Mouse (Mus musculus) midbrain, embryonic 10.5 days (tissue): Measurements from ENCODE around the gene Cdk12. TPM values are rescaled to one million over a fixed set of nuclear protein-coding genes. Genes with fewer than 3 reads are reported as not detected.
"Not testable (repeated sequence)": the region's sequence is repeated elsewhere in the genome, so short reads cannot be mapped to it uniquely, and the experiment has no call there.

ENCODE experiments used
- DNase-seq: peaks from one replicate; pipeline ENCODE4 v3.0.0-alpha.2; 2017; ENCODE audit warnings: low spot score
- H3K27ac ChIP-seq: fragments of 300-500 bp; sonication (generic); replicated peaks from 2 replicates; pipeline ENCODE4 v1.5.1; 2016; ENCODE audit warnings: mild to moderate bottlenecking
- H3K27me3 ChIP-seq: fragments of 300-500 bp; sonication (generic); 2 replicates; pipeline ENCODE4 v1.6.1; 2016; ENCODE audit warnings: low read depth, mild to moderate bottlenecking; ENCODE audit not compliant: poor library complexity, severe bottlenecking
- H3K36me3 ChIP-seq: fragments of 300-500 bp; sonication (generic); 2 replicates; pipeline ENCODE4 v1.6.1; 2016; ENCODE audit warnings: mild to moderate bottlenecking, moderate library complexity
- H3K4me1 ChIP-seq: fragments of 300-500 bp; sonication (generic); 2 replicates; pipeline ENCODE4 v1.6.1; 2016
- H3K4me3 ChIP-seq: fragments of 300-500 bp; sonication (generic); 2 replicates; pipeline ENCODE4 v1.5.1; 2016; ENCODE audit warnings: mild to moderate bottlenecking, moderate library complexity
- H3K9me3 ChIP-seq: fragments of 300-500 bp; sonication (generic); replicated peaks from 2 replicates; pipeline ENCODE4 v1.6.1; 2016; ENCODE audit warnings: mild to moderate bottlenecking
- WGBS: fragments of 180-500 bp; shearing (Covaris S2); methylation state at CpG from one replicate; pipeline ENCODE4 v1.1.7; 2016; 5-methylcytosine and 5-hydroxymethylcytosine counted together
- polyA plus RNA-seq: library from polyadenylated mRNA; unstranded; fragments of >200 nt; fragmentation: Nextera tagmentation; extraction: Ambion mirVana; gene quantifications from 2 replicates; pipeline ENCODE4 v1.2.1, GENCODE M21; 2016

Gene Cdk12
- polyA plus RNA-seq, 1 experiment from 2014 or later: 12.0 TPM

- not testable (repeated sequence) for DNase-seq, H3K9me3 ChIP-seq, H3K27ac ChIP-seq, H3K27me3 ChIP-seq
- peaks cover 44% of the 10 kb centered on the region for H3K4me1 ChIP-seq
- H3K4me3 ChIP-seq: peak overlapping the region; percentile 96
- peaks cover 52% of the 10 kb centered on the region for H3K36me3 ChIP-seq
- WGBS: 89% methylated on average over 3 of the region's 3 CpGs
Measured at GRCm38 (mm10) chr11:98206281-98206680, 3.4 kb downstream of the Cdk12 start.

GRCm38 (mm10) chr11:98209661-98210060 lies 6.8 kb downstream of the Cdk12 start:
- 88% methylated on average over 5 of the region's 5 CpGs for WGBS
- H3K27me3 ChIP-seq, H3K4me3 ChIP-seq, DNase-seq, H3K9me3 ChIP-seq, H3K27ac ChIP-seq: not testable (repeated sequence)
- Histone ChIP-seq H3K4me1 (peaks cover 31% of the 10 kb centered on the region), H3K36me3 (peaks cover 84% of the 10 kb centered on the region)

GRCm38 (mm10) chr11:98213311-98213710 lies 10.5 kb downstream of the Cdk12 start:
- 94% methylated on average over 1 of the region's 1 CpGs for WGBS
- Histone ChIP-seq H3K4me3 (no peak overlapping the region), H3K27ac (no peak overlapping the region), H3K27me3 (no peaks in the 10 kb centered on the region), H3K4me1 (no peaks in the 10 kb centered on the region), H3K9me3 (no peaks in the 10 kb centered on the region), H3K36me3 (peaks cover 97% of the 10 kb centered on the region)
- no peak for DNase-seq

GRCm38 (mm10) chr11:98226349-98226748 lies 23.5 kb downstream of the Cdk12 start:
- no peaks in the 10 kb centered on the region for H3K4me1 ChIP-seq
- no peak overlapping the region for H3K4me3 ChIP-seq
- H3K36me3 ChIP-seq: peaks cover 98% of the 10 kb centered on the region
- no peak overlapping the region for H3K27ac ChIP-seq
- no peaks in the 10 kb centered on the region for H3K27me3 ChIP-seq
- WGBS: 92% methylated on average over 1 of the region's 1 CpGs
- no peak for DNase-seq
- no peaks in the 10 kb centered on the region for H3K9me3 ChIP-seq

DNA sequence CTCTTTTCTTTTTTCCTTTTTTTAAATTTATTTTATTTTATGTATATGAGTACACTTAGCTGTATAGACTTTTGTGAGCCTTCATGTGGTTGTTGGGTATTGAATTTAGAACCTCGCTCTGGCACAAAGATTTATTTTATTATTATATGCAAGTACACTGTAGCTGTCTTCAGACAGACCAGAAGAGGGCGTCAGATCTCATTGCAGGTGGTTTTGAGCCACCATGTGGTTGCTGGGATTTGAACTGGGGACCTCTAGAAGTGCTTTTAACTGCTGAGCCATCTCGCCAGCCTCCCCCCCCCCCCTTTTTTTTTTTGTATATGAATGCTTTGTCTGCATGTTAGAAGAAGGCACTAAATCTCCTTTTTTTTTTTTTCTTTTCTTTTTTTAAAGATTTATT lies 35.6 kb downstream of the Cdk12 start:
- 84% methylated on average over 2 of the region's 3 CpGs for WGBS
- H3K4me3 ChIP-seq: no peak overlapping the region
- no peak for DNase-seq
- peaks cover 98% of the 10 kb centered on the region for H3K36me3 ChIP-seq
- H3K4me1 ChIP-seq: no peaks in the 10 kb centered on the region
- H3K27ac ChIP-seq: no peak overlapping the region
- no peaks in the 10 kb centered on the region for H3K27me3 ChIP-seq
- no peaks in the 10 kb centered on the region for H3K9me3 ChIP-seq

DNA sequence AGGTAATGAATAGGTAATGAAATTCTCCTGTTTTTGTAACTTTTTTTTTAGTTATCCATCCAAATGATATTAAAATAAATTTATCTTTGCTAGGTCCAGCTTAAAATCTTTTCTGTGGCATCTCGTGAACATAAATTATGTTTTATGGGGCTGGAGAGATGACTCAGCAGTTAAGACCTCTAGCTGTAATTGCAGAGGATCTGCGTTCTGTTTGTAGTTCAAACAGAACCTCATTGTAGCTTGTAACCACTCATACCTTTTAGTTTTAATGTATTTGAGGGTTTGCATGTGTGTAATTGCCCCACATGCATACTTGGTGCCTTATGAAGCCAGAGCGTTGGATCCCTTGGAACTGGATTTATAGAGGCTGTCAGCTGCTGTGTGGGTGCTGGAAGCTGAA lies 36.1 kb downstream of the Cdk12 start:
- H3K9me3 ChIP-seq: no peaks in the 10 kb centered on the region
- DNase-seq: no peak
- no peaks in the 10 kb centered on the region for H3K4me1 ChIP-seq
- no peak overlapping the region for H3K27ac ChIP-seq
- H3K36me3 ChIP-seq: peaks cover 98% of the 10 kb centered on the region
- no peaks in the 10 kb centered on the region for H3K27me3 ChIP-seq
- H3K4me3 ChIP-seq: no peak overlapping the region
- WGBS: 92% methylated on average over 3 of the region's 3 CpGs

DNA sequence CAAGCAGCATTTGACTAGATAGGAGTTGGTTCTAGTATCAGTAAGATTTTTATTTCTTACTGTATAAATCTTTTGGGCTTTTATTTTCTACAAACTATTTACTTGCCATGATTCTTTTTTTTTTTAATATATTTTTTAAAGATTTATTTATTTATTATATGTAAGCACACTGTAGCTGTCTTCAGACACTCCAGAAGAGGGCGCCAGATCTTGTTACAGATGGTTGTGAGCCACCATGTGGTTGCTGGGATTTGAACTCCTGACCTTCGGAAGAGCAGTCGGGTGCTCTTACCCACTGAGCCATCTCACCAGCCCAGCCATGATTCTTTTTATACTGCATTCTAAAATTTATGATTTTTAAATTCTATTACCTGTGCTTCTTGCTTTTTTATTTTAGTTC lies 40.1 kb downstream of the Cdk12 start:
- H3K4me3 ChIP-seq, DNase-seq, H3K27ac ChIP-seq, H3K27me3 ChIP-seq, H3K4me1 ChIP-seq, H3K9me3 ChIP-seq: not testable (repeated sequence)
- 82% methylated on average over 3 of the region's 3 CpGs for WGBS
- peaks cover 96% of the 10 kb centered on the region for H3K36me3 ChIP-seq

- no peak for DNase-seq
Measured at GRCm38 (mm10) chr11:98244415-98244814, 41.6 kb downstream of the Cdk12 start.

GRCm38 (mm10) chr11:98247325-98247724 lies 44.5 kb downstream of the Cdk12 start:
- 87% methylated on average over 1 of the region's 1 CpGs for WGBS
- H3K27ac ChIP-seq: no peak overlapping the region
- H3K9me3 ChIP-seq: no peaks in the 10 kb centered on the region
- no peak overlapping the region for H3K4me3 ChIP-seq
- DNase-seq: no peak
- H3K4me1 ChIP-seq: no peaks in the 10 kb centered on the region
- H3K36me3 ChIP-seq: peaks cover 89% of the 10 kb centered on the region
- H3K27me3 ChIP-seq: no peaks in the 10 kb centered on the region

More at GRCm38 (mm10) chr11:98244415-98244814, 41.6 kb downstream of the Cdk12 start:
- peaks cover 95% of the 10 kb centered on the region for H3K36me3 ChIP-seq
- no peaks in the 10 kb centered on the region for H3K9me3 ChIP-seq
- no peaks in the 10 kb centered on the region for H3K27me3 ChIP-seq
- no peak overlapping the region for H3K4me3 ChIP-seq
- no peaks in the 10 kb centered on the region for H3K4me1 ChIP-seq
- H3K27ac ChIP-seq: no peak overlapping the region
- 96% methylated on average over 3 of the region's 3 CpGs for WGBS

- H3K4me3 ChIP-seq: no peak overlapping the region
- H3K27me3 ChIP-seq: no peaks in the 10 kb centered on the region
- DNase-seq: no peak
- peaks cover 29% of the 10 kb centered on the region for H3K36me3 ChIP-seq
- 89% methylated on average over 2 of the region's 2 CpGs for WGBS
- H3K9me3 ChIP-seq: no peaks in the 10 kb centered on the region
- no peak overlapping the region for H3K27ac ChIP-seq
- no peaks in the 10 kb centered on the region for H3K4me1 ChIP-seq
Measured at GRCm38 (mm10) chr11:98253807-98254206, 50.9 kb downstream of the Cdk12 start.

DNA sequence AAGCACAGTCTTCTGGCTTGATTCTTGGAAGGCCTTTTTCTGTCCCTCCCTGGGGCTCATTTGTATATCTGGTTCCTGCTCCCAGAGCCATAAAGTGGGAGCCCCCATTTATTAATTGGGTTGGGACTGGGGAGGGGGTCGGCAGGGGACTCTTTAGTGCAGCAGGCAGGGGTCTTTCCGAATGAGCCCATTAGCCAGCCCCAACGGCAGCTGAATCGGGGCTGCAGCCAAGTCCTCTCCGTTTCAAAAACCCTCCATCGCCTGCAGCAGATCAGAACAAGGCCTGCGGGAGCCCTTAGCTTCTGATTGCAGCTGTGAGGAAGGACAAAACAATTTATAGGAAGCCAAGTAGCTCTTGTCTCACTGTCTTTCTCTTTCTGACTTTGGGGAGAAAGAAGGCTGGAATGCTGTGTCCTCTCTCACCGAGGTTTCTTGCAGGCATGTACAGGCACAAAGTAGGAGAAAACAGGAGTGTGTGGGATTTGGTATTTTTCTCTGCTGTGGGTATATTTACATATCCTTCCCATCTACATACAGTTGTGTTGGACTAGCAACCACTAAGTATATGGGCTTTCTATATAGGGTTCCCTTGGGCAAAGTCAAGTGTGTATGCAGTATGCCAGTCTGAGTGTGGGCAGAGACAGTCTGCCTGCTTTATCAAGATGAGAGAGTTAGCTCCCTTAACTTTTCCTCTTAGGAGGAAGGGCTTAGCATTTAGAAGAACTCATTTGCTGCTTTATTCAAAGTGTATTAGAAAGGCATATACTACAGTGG lies 58.0 kb downstream of the Cdk12 start:
- no peak overlapping the region for H3K27ac ChIP-seq
- H3K36me3 ChIP-seq: peaks cover 22% of the 10 kb centered on the region
- H3K4me1 ChIP-seq: no peaks in the 10 kb centered on the region
- H3K27me3 ChIP-seq: no peaks in the 10 kb centered on the region
- H3K9me3 ChIP-seq: no peaks in the 10 kb centered on the region
- WGBS: 78% methylated on average over 8 of the region's 8 CpGs
- no peak overlapping the region for H3K4me3 ChIP-seq
- DNase-seq: no peak

DNA sequence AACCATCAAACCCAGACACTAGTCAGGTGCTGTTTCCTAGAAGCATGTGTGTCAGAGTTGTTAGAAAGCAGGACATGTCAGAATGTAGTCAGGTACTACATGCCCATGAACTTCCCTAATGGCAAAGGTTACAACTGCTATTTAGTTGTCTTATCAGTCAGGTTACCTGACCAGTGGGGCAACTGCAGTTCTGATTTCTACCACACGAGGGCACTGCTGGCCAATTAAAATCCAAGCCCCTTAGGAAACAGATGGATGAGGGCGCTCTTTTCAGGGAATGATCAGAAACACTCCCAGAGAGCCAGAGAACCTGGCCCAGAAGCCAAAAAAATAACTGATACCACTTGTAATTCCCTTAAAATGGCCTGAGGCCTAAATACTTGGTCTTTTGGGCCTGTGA lies 62.2 kb downstream of the Cdk12 start:
- no peak overlapping the region for H3K4me3 ChIP-seq
- no peaks in the 10 kb centered on the region for H3K9me3 ChIP-seq
- H3K27me3 ChIP-seq: no peaks in the 10 kb centered on the region
- peak; percentile 81 for DNase-seq
- H3K36me3 ChIP-seq: peaks cover 61% of the 10 kb centered on the region
- no peak overlapping the region for H3K27ac ChIP-seq
- H3K4me1 ChIP-seq: no peaks in the 10 kb centered on the region
- 2% methylated on average over 2 of the region's 2 CpGs for WGBS

DNA sequence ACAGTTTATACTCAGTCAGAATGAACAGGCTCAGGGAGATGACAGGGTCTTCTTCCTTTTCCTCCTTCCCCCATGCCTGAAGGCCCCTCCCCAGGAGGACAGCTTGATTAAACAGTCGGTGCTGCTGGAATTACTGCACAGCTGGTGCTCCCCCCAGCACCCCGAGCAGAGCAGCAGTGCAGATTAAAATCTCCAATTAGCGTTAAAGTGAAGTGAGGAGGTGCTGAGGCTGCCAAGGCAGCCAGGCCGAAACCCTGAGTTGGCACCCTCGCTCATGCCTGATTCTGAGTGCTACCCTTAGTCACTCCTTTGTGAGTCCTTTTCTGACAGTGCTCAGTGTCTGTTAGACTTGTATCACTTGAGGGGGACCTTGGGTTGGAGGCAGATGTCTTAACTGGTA lies 63.0 kb downstream of the Cdk12 start:
- Histone ChIP-seq H3K4me3 (no peak overlapping the region), H3K27me3 (no peaks in the 10 kb centered on the region), H3K27ac (no peak overlapping the region), H3K9me3 (no peaks in the 10 kb centered on the region), H3K36me3 (peaks cover 66% of the 10 kb centered on the region), H3K4me1 (no peaks in the 10 kb centered on the region)
- no peak for DNase-seq
- 87% methylated on average over 5 of the region's 5 CpGs for WGBS
